Comparison of ENCODE assay signal across 25 mouse cellular contexts in the genomic region with DNA sequence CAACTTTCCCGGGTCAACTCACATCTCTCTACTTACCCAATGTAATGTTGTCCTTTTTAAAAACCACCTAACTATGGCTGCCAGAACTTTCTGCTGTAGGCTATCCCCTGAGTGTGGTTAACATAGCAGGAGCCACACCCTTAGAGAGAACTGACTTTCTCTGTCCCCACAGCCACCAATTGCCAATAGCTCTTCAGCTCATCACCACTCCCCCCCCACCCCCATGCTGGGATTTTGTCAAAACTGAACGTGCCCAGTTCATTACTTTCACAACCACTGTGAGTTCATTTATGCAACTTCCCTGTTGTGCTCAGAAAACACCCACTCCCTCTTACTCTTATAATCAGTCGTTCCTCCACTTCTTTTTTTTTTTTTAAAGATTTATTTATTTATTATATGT. TPM values are rescaled to one million over a fixed set of nuclear protein-coding genes. Genes with fewer than 3 reads are reported as not detected.
A peak's percentile ranks its signal among the peaks of the same experiment; 100 is the strongest.
DNase-seq lines count a peak whose midpoint lies in the region; ATAC-seq and TF ChIP-seq lines count a peak whose summit lies in the region.
"Had no signal": no experiment of that assay in that cellular context is flagged by ENCODE, and none has a peak within 500 bp of the region (broad histone marks: within the 10 kb centered on the region; RNA-seq: fewer than 3 reads in every experiment).

No protein-coding gene starts in this region.

- no peaks in the 10 kb centered on the region for H3K4me1 ChIP-seq in liver, postnatal 0 days (ENCODE audit: insufficient read depth)
- H3K4me1 ChIP-seq in liver, embryonic 11.5 days (replicated peaks; ENCODE audit: control insufficient read depth, insufficient read depth, low read length) = no peaks in the 10 kb centered on the region
- H3K4me1 ChIP-seq: embryonic facial prominence, embryonic 13.5 days; embryonic facial prominence, embryonic 15.5 days; forebrain, embryonic 10.5 days; forebrain, embryonic 12.5 days had no signal

- TF ChIP-seq EP300 in liver, postnatal 0 days (IDR thresholded peaks at IDR 0.05; ENCODE audit: low read depth) = no peak

- no peak overlapping the region for H3K27ac ChIP-seq in liver, postnatal 0 days (ENCODE audit: low read depth)
- H3K27ac ChIP-seq in liver, embryonic 11.5 days (ENCODE audit: low read depth, low read length) = no peak overlapping the region
- H3K27ac ChIP-seq: embryonic facial prominence, embryonic 13.5 days; embryonic facial prominence, embryonic 15.5 days; forebrain, embryonic 10.5 days; forebrain, embryonic 12.5 days had no signal

- ATAC-seq in liver, postnatal 0 days = no peak
- ATAC-seq in liver, embryonic 11.5 days (replicated peaks; ENCODE audit: low FRiP score) = no peak
- ATAC-seq in megakaryocyte, adult 5-6 weeks (ENCODE audit: poor library complexity, severe bottlenecking) = peak; percentile 100
- ATAC-seq in monocyte, adult 5-6 weeks (replicated peaks; ENCODE audit: insufficient number of reproducible peaks, low FRiP score, low TSS enrichment, poor library complexity, severe bottlenecking) = peak; percentile 68
- no peak for ATAC-seq in cerebellum, adult (ENCODE audit: insufficient number of reproducible peaks, low FRiP score, low TSS enrichment)
- ATAC-seq: forebrain, embryonic 14.5 days; forebrain, embryonic 16.5 days had no signal

- H3K4me3 ChIP-seq in liver, postnatal 0 days (ENCODE audit: low read depth, low read length) = no peak overlapping the region
- no peak overlapping the region for H3K4me3 ChIP-seq in liver, embryonic 11.5 days (ENCODE audit: low read depth, low read length)
- H3K4me3 ChIP-seq: embryonic facial prominence, embryonic 13.5 days; embryonic facial prominence, embryonic 15.5 days; erythroblast, embryonic 14.5 days; forebrain, embryonic 10.5 days; forebrain, embryonic 12.5 days had no signal

- WGBS in liver, postnatal 0 days (ENCODE audit: insufficient replicate concordance) = 71% methylated on average over 3 of the region's 3 CpGs
- WGBS in liver, embryonic 11.5 days = 68% methylated on average over 3 of the region's 3 CpGs

- DNase-seq in liver, postnatal 0 days = peak; percentile 15
- DNase-seq in liver, embryonic 11.5 days (ENCODE audit: low spot score) = no peak
- peak; percentile 40 for DNase-seq in lung, postnatal 36 days
- no peak for DNase-seq in lung, postnatal 25 days (ENCODE audit: low spot score)
- DNase-seq in right cerebral cortex, postnatal 14 days = no peak
- DNase-seq: adrenal gland, adult 2 months; adrenal gland, postnatal 10 days; adrenal gland, postnatal 25 days; cerebellum, adult 11 months; cerebellum, adult 18-20 months; cerebellum, adult 8-10 months; cerebellum, adult 9-11 months; cerebellum, postnatal 14 days; cerebellum, postnatal 36 days; embryo, embryonic 11 days had no signal

- no peak overlapping the region for H3K4me2 ChIP-seq in liver, postnatal 0 days (ENCODE audit: low read depth, low read length)
- H3K4me2 ChIP-seq in liver, embryonic 11.5 days = no peak overlapping the region
- H3K4me2 ChIP-seq: embryonic facial prominence, embryonic 13.5 days; embryonic facial prominence, embryonic 15.5 days; forebrain, embryonic 12.5 days had no signal

- peaks cover 2% of the 10 kb centered on the region; the same call in 1 of the 2 replicates for H3K9me3 ChIP-seq in liver, postnatal 0 days (ENCODE audit: low read length)
- H3K9me3 ChIP-seq in liver, embryonic 11.5 days (ENCODE audit: control insufficient read depth, low read length) = peaks cover 8% of the 10 kb centered on the region; the same call in 1 of the 2 replicates
- H3K9me3 ChIP-seq: embryonic facial prominence, embryonic 13.5 days; embryonic facial prominence, embryonic 15.5 days had no signal

- no peaks in the 10 kb centered on the region for H3K27me3 ChIP-seq in liver, postnatal 0 days (ENCODE audit: insufficient read depth, low read length)
- no peaks in the 10 kb centered on the region for H3K27me3 ChIP-seq in liver, embryonic 11.5 days (replicated peaks; ENCODE audit: control insufficient read depth, insufficient read depth, low read length)
- H3K27me3 ChIP-seq: embryonic facial prominence, embryonic 13.5 days; embryonic facial prominence, embryonic 15.5 days; forebrain, embryonic 12.5 days had no signal

- TF ChIP-seq CTCF in liver, postnatal 0 days (IDR thresholded peaks at IDR 0.05; ENCODE audit: low read depth) = no peak

- no peak overlapping the region for H3K9ac ChIP-seq in liver, postnatal 0 days (replicated peaks)
- H3K9ac ChIP-seq in liver, embryonic 11.5 days (ENCODE audit: low read depth, low read length) = no peak overlapping the region
- H3K9ac ChIP-seq: embryonic facial prominence, embryonic 13.5 days; embryonic facial prominence, embryonic 15.5 days; forebrain, embryonic 12.5 days had no signal

- H3K36me3 ChIP-seq in liver, postnatal 0 days (replicated peaks; ENCODE audit: insufficient read depth, low read length) = no peaks in the 10 kb centered on the region
- no peaks in the 10 kb centered on the region for H3K36me3 ChIP-seq in liver, embryonic 11.5 days (ENCODE audit: control insufficient read depth, insufficient read depth, low read length)
- H3K36me3 ChIP-seq: embryonic facial prominence, embryonic 13.5 days; embryonic facial prominence, embryonic 15.5 days; forebrain, embryonic 10.5 days; forebrain, embryonic 12.5 days had no signal

RNA-seq across cellular contexts. Expression of a gene that starts 40.4 kb away (rescaled TPM):
- 21.0 and 23.3 TPM in 2 replicates for polyA plus RNA-seq in liver, postnatal 0 days (2015; fragmentation: Nextera tagmentation; extraction: Ambion mirVana)
- polyA plus RNA-seq in liver, embryonic 11.5 days (2014; fragmentation: Nextera tagmentation; extraction: Ambion mirVana) = 44.0 and 44.2 TPM in 2 replicates
- 59.6 and 68.0 TPM in 2 replicates for total RNA-seq in megakaryocyte, adult 5-6 weeks (2015)
- total RNA-seq in megakaryocyte, adult 5-6 weeks (2017) = 49.9 and 62.4 TPM in 2 replicates
- total RNA-seq in monocyte, adult 5-6 weeks (2017) = 51.4 to 79.7 TPM (median 64.7 TPM) in 3 replicates

Comparison
In these comparisons a context has a peak if more than half of its experiments do, and no peak if none do; other contexts are left out.
1. DNase-seq: peak in liver, postnatal 0 days (single experiment) and lung, postnatal 36 days (single experiment); none in liver, embryonic 11.5 days (single experiment), lung, postnatal 25 days (single experiment) and right cerebral cortex, postnatal 14 days (single experiment).
2. ATAC-seq: peak in megakaryocyte, adult 5-6 weeks (single experiment) and monocyte, adult 5-6 weeks (single experiment); none in liver, postnatal 0 days (single experiment), liver, embryonic 11.5 days (single experiment) and cerebellum, adult (single experiment).